Mouse (Mus musculus) kidney, embryonic 16.5 days (tissue): Measurements from ENCODE around the gene Ppp2r5c. TPM values are rescaled to one million over a fixed set of nuclear protein-coding genes. Genes with fewer than 3 reads are reported as not detected.

ENCODE experiments used
- ATAC-seq: fragments of 200-750 bp; cut with Nextera tagmentation; 2 replicates; pipeline ENCODE4 v1.8.0; 2017; ENCODE audit warnings: moderate TSS enrichment; ENCODE audit not compliant: low FRiP score, low TSS enrichment
- H3K27ac ChIP-seq: fragments of 300-500 bp; sonication (generic); 2 replicates; pipeline ENCODE4 v1.5.1; 2014; ENCODE audit warnings: low read length
- H3K27me3 ChIP-seq: fragments of 300-500 bp; sonication (generic); 2 replicates; pipeline ENCODE4 v1.6.1; 2014; ENCODE audit warnings: low read length, control low read depth, mixed read lengths; ENCODE audit not compliant: insufficient read depth
- H3K36me3 ChIP-seq: fragments of 300-500 bp; sonication (generic); 2 replicates; pipeline ENCODE4 v1.6.1; 2014; ENCODE audit warnings: low read length, control low read depth, mixed read lengths; ENCODE audit not compliant: insufficient read depth
- H3K4me1 ChIP-seq: fragments of 300-500 bp; sonication (generic); 2 replicates; pipeline ENCODE4 v1.6.1; 2014; ENCODE audit warnings: low read length, control low read depth, mixed read lengths; ENCODE audit not compliant: insufficient read depth
- H3K4me2 ChIP-seq: fragments of 300-500 bp; sonication (generic); replicated peaks from 2 replicates; pipeline ENCODE4 v1.6.1; 2014; ENCODE audit warnings: low read depth, low read length
- H3K4me3 ChIP-seq: fragments of 300-500 bp; sonication (generic); 2 replicates; pipeline ENCODE4 v1.5.1; 2014; ENCODE audit warnings: mild to moderate bottlenecking, low read length
- H3K9ac ChIP-seq: fragments of 300-500 bp; sonication (generic); replicated peaks from 2 replicates; pipeline ENCODE4 v1.6.1; 2014; ENCODE audit warnings: low read length
- H3K9me3 ChIP-seq: fragments of 300-500 bp; sonication (generic); 2 replicates; pipeline ENCODE4 v1.6.1; 2016; ENCODE audit warnings: low read length, control low read depth
- WGBS: fragments of 180-500 bp; shearing (Covaris S2); extraction: QIAGEN DNeasy Blood & Tissue Kit; methylation state at CpG from one replicate; pipeline ENCODE4 v1.1.7; 2014; 5-methylcytosine and 5-hydroxymethylcytosine counted together
- polyA plus RNA-seq: library from polyadenylated mRNA; unstranded; fragments of >200 nt; fragmentation: Nextera tagmentation; extraction: Ambion mirVana; gene quantifications from 2 replicates; pipeline ENCODE4 v1.2.1, GENCODE M21; 2015

The Ppp2r5c gene
- polyA plus RNA-seq, 1 experiment from 2014 or later: 145 TPM

DNA sequence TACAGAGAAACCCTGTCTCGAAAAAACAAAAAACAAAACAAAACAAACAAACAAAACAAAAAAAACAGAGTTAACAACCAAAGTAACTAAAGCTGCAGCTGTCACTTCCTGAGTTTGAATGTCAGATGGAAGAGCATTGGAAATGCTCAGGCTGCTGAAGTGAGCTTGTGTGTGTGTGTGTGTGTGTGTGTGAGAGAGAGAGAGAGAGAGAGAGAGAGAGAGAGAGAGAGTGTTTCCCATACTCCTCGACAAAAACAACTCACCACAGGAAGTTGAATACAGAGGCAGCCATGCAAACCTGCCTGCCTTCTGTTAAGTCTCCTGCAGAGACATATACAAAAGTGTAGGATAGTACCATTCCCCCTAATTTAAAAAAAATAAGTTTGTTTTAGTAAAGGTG is 47.9 kb downstream of the Ppp2r5c start:
- Histone ChIP-seq H3K9ac (no peak overlapping the region), H3K27ac (no peak overlapping the region), H3K4me1 (peaks cover 31% of the 10 kb centered on the region), H3K36me3 (peaks cover 8% of the 10 kb centered on the region), H3K4me3 (no peak overlapping the region), H3K4me2 (no peak overlapping the region), H3K9me3 (0 out of 2 replicates have a peak, but pooled peaks cover 4% of the 10 kb centered on the region), H3K27me3 (no peaks in the 10 kb centered on the region)
- 72% methylated on average over 2 of the region's 2 CpGs for WGBS
- no peak for ATAC-seq

GRCm38 (mm10) chr12:110495260-110495659 is 48.3 kb downstream of the Ppp2r5c start:
- Histone ChIP-seq H3K4me1 (peaks cover 33% of the 10 kb centered on the region), H3K4me2 (no peak overlapping the region), H3K27ac (no peak overlapping the region), H3K36me3 (0 out of 2 replicates have a peak, but pooled peaks cover 4% of the 10 kb centered on the region), H3K27me3 (no peaks in the 10 kb centered on the region), H3K4me3 (no peak overlapping the region), H3K9ac (no peak overlapping the region), H3K9me3 (0 out of 2 replicates have a peak, but pooled peaks cover under 1% of the 10 kb centered on the region)
- WGBS: 94% methylated on average over 8 of the region's 8 CpGs
- no peak for ATAC-seq

DNA sequence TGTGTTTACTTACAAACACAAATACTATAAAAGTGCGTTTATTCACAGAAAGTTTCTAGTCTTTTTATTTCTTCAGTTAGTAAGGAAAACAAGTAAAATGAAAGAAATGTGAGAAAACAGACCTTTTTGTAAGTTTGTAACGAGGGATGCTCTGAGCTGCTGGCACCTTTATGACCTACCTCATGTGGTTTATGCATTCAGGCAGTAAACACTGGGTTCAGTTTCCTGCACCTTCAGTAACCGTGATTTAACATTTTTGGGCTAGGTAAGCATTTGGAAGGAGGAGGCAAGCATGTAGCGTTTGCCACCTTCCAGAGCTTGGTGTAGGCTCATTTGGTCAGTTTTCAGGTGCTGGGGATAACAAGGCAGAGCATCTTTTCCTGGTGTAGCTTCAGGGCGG is 49.1 kb downstream of the Ppp2r5c start:
- Histone ChIP-seq H3K36me3 (no peaks in the 10 kb centered on the region), H3K4me3 (no peak overlapping the region), H3K9ac (no peak overlapping the region), H3K27ac (no peak overlapping the region), H3K4me2 (no peak overlapping the region), H3K4me1 (peaks cover 33% of the 10 kb centered on the region), H3K27me3 (no peaks in the 10 kb centered on the region), H3K9me3 (no peaks in the 10 kb centered on the region)
- 72% methylated on average over 5 of the region's 5 CpGs for WGBS
- ATAC-seq: no peak

GRCm38 (mm10) chr12:110497013-110497412 is 50.1 kb downstream of the Ppp2r5c start:
- no peak overlapping the region for H3K9ac ChIP-seq
- no peak overlapping the region for H3K4me2 ChIP-seq
- H3K27me3 ChIP-seq: no peaks in the 10 kb centered on the region
- no peak for ATAC-seq
- 44% methylated on average over 3 of the region's 3 CpGs for WGBS
- H3K27ac ChIP-seq: 0 out of 2 replicates have a peak overlapping the region, but pooled peaks have one; percentile 35
- no peaks in the 10 kb centered on the region for H3K9me3 ChIP-seq
- H3K4me3 ChIP-seq: no peak overlapping the region
- H3K4me1 ChIP-seq: peaks cover 35% of the 10 kb centered on the region
- no peaks in the 10 kb centered on the region for H3K36me3 ChIP-seq

- no peak overlapping the region for H3K9ac ChIP-seq
- 0 out of 2 replicates have a peak overlapping the region, but pooled peaks have one; percentile 35 for H3K27ac ChIP-seq
- H3K27me3 ChIP-seq: no peaks in the 10 kb centered on the region
- no peaks in the 10 kb centered on the region for H3K36me3 ChIP-seq
- no peaks in the 10 kb centered on the region for H3K9me3 ChIP-seq
- no peak overlapping the region for H3K4me2 ChIP-seq
- no peak overlapping the region for H3K4me3 ChIP-seq
- ATAC-seq: no peak
- 73% methylated on average over 8 of the region's 8 CpGs for WGBS
- H3K4me1 ChIP-seq: peaks cover 37% of the 10 kb centered on the region
These were observed 50.6 kb downstream of the Ppp2r5c start for GRCm38 (mm10) chr12:110497485-110497884.

GRCm38 (mm10) chr12:110498283-110499224 is 51.6 kb downstream of the Ppp2r5c start:
- Histone ChIP-seq H3K9ac (peak overlapping the region; percentile 41; the same call in 1 of the 2 replicates), H3K27me3 (no peaks in the 10 kb centered on the region), H3K4me2 (peak overlapping the region; percentile 13), H3K4me1 (peaks cover 46% of the 10 kb centered on the region), H3K9me3 (no peaks in the 10 kb centered on the region), H3K27ac (peak overlapping the region; percentile 76), H3K4me3 (no peak overlapping the region), H3K36me3 (no peaks in the 10 kb centered on the region)
- ATAC-seq: peak; percentile 52
- WGBS: 58% methylated on average over 22 of the region's 22 CpGs

DNA sequence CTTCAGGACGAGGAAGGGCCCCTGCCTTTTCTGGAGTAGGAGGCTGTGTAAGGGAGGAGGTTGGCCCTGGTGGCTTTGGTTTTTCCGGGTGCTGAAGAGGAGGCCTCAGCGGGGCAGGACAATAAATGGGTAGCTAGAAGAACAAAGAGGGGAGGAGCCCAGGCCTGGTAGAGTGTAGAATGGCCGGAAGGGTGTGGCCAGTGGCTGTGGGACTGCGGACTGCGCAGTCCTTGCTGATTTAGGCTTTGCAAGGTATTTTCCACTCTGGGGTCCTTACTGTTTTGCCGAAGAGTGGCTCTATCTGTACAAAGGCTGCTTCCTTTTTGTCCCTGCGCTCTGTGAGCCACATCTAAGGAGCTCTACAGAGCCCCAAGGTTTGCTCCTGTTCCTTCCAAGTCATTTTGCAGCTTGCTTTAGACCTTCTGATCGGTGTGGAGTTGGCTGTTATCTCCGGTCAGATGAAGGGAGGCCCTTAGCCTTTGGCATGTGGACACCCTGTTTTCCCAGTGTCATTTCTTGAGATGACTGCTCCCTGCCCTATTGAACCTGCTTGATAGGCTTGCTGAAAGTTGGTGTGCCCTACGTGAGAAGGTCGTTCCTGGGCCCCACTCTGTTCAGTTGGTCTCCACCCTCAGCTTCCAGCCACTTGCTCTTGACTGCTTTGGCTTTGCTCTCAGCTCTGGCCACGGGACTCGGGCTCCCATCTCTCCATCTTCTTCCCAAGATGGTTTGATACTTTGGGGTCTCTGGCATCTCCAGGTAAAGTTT is 52.5 kb downstream of the Ppp2r5c start:
- no peaks in the 10 kb centered on the region for H3K9me3 ChIP-seq
- H3K27me3 ChIP-seq: no peaks in the 10 kb centered on the region
- H3K9ac ChIP-seq: peak overlapping the region; percentile 41; the same call in 1 of the 2 replicates
- H3K4me1 ChIP-seq: peaks cover 55% of the 10 kb centered on the region
- 65% methylated on average over 14 of the region's 14 CpGs for WGBS
- H3K36me3 ChIP-seq: no peaks in the 10 kb centered on the region
- no peak overlapping the region for H3K4me3 ChIP-seq
- ATAC-seq: peak; percentile 55
- peak overlapping the region; percentile 76 for H3K27ac ChIP-seq
- peak overlapping the region; percentile 24; the same call in 1 of the 2 replicates for H3K4me2 ChIP-seq

DNA sequence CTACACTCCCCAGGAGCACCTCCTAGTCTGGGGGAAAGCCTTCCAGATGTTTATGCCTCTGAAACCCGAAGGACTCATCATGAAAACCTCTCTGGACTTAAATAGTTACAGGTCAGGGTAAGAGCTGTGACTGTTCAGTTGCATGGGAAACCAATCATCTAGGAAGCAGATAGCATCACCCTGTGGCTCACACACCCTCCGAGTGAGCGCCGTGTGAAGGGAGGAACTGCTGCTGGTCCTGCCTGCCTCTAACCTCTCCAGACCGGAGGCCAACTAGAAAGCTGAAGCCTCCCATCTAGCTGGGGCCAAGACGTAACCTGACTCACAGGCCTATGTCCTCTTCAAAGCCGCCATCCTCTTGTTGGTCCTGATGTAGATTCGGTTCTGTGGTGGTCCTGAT is 53.2 kb downstream of the Ppp2r5c start:
- no peak overlapping the region for H3K9ac ChIP-seq
- WGBS: 82% methylated on average over 8 of the region's 8 CpGs
- H3K4me2 ChIP-seq: no peak overlapping the region
- H3K27me3 ChIP-seq: no peaks in the 10 kb centered on the region
- H3K27ac ChIP-seq: 0 out of 2 replicates have a peak overlapping the region, but pooled peaks have one; percentile 76
- H3K9me3 ChIP-seq: no peaks in the 10 kb centered on the region
- H3K4me3 ChIP-seq: no peak overlapping the region
- peaks cover 61% of the 10 kb centered on the region for H3K4me1 ChIP-seq
- no peaks in the 10 kb centered on the region for H3K36me3 ChIP-seq
- no peak for ATAC-seq

DNA sequence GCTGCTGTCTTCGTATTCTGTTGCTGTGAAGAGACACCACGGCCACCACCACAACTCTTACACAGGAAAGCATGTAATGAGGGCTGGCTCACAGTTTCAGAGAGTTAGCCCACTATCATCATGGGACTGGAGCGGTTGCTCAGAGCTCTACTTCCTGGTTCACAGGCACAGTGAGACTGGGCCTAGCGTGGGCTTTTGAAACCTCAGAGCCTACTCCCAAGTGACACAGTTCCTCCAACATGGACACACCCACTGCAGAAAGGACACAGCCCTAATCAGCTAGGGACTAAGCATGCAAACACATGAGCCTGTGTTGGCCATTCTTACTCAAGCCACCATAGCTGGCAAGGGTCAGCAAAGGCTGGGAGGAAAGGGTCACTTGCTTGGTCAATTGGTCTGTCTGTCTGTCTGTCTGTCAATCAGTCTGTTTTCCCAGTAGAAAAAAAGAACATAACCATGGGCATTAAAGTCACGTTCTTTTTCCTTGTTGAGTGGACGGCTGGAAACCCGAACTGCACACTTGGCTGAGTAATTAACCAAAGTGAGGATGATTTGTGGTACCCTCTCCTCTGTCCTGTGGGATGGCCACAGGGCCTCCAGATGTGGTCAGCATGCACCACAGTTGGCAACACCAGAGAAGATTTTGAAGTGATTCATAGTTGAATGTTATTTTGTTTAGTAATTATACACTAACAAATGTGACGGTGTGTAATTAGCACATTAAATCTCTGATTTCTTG is 56.7 kb downstream of the Ppp2r5c start:
- Histone ChIP-seq H3K27me3 (no peaks in the 10 kb centered on the region), H3K4me1 (peaks cover 53% of the 10 kb centered on the region), H3K4me3 (no peak overlapping the region), H3K4me2 (no peak overlapping the region), H3K27ac (peak overlapping the region; percentile 46), H3K9ac (0 out of 2 replicates have a peak overlapping the region, but pooled peaks have one; percentile 8), H3K9me3 (no peaks in the 10 kb centered on the region), H3K36me3 (no peaks in the 10 kb centered on the region)
- no peak for ATAC-seq
- WGBS: 43% methylated on average over 8 of the region's 8 CpGs
